Mouse (Mus musculus) left cerebral cortex, adult 8-10 months (tissue): ENCODE results near the gene Gngt1. TPM values are rescaled to one million over a fixed set of nuclear protein-coding genes. Genes with fewer than 3 reads are reported as not detected.

ENCODE experiments used
- DNase-seq, 2 experiments: peaks; one replicate each; pipeline ENCODE4 v3.0.0; 2022; ENCODE audit warnings: low spot score in 2 of 2
- total RNA-seq, 4 experiments: library from RNA; stranded (reverse); gene quantifications; 2 replicates each; pipeline ENCODE4 v1.2.4; 2022

Gngt1 gene
- total RNA-seq, result not detected

DNA sequence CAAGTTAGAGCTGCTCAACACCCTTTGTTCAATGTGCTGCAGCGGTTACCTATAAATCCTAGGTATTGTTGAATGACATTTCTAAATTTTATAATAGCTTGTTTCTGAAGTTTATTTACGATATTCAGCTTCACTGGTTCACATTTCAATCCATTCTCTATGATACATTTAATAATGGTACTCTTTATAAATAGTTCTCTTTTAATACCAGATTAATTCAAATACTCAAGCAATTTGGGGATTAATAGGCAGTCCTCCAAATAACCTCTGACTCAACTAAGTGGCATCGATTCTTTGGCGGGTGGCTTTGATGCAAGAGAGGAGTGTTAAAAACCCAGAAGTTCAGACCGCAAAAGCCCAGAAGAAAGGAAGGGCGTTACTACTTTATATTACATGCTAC, at the start of gene Gngt1:
Gene Gngt1, plus strand, starts transcription at position 301 of the 400 bp plus-strand sequence.
- DNase-seq, result no peak

DNA sequence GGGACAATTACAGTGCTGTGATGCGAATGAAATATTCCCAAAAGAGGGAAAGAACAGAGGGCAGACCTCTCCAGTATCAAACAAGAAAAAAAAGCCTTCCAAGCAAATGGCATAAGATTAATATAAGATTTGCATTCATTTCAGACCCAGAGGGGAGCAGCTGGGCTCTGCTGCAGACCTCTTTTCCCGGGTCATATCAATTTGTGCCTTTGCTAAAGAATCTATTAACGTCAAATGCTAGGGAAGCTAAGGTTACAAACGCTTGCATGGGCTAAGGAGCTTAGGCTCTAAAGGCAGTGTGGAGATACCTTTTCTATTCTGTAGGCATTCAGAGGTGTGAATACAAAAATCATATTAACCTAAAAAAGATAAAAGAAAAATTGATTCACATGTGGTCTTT, 38.6 kb upstream of the Gngt1 start:
- no peak for DNase-seq

DNA sequence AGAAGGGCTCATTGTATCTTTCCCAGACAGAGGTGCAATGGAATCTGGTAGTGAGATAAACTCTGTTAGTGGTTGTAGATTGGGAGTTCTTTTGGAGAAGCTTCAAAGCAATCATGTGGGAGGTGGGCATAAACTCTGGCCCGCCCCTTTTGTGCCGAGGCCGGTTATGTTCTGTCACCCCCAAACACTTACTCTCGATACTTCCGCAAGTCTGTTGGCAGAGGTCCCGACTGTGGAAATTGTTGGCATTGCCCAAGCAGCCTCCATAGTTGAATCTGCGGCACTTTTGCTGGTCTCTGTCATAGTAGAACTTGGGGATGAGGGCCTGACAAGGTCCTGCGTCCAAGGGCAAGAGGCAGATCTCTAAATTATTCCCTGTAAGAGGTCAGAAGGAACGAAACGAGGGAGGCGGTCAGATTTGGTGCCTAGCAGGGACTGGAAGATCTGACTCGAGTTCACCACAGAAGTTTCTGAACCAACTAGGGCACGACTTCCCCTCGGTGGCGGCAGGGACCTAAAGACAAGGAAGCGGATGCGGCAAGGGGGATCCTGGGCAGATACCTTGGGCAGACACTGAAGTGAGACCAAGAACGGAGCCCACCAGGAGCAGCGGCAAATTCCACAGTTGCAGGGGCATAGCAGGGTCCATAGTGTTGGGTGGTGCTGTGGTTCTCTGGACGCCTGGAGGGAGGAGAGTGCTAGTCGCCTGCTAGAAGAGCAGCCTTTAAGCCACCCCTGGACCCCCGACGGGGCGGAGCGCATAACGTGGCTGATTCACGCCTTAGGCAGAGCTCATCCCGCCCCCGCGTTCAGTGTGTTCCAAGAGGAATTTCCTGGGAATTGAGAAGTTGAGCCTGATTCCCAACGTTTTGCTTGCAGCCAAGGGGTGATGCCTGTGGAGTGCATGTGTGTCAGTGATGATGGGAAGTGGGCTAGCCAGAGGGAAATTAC, 25.6 kb upstream of the Gngt1 start:
- no peak for DNase-seq

DNA sequence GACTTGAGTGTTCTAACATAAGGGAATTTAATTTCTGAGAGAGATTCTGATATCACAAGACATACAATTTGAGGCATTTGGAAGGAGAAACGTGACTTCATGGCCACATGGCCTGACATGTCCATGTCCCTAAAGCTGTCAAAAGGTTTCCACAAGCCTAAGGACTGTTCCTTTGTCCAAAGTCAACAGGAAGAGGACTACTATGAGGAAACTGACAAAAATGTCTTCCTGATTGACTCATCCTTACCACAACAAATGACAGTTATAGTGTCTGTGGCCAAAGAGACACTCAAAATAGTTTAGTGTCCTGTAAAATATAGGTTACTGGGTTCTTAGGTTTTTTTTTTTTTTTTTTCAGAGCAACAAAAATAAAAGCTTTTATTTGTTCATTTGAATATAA, 19.9 kb upstream of the Gngt1 start:
- no peak for DNase-seq

DNA sequence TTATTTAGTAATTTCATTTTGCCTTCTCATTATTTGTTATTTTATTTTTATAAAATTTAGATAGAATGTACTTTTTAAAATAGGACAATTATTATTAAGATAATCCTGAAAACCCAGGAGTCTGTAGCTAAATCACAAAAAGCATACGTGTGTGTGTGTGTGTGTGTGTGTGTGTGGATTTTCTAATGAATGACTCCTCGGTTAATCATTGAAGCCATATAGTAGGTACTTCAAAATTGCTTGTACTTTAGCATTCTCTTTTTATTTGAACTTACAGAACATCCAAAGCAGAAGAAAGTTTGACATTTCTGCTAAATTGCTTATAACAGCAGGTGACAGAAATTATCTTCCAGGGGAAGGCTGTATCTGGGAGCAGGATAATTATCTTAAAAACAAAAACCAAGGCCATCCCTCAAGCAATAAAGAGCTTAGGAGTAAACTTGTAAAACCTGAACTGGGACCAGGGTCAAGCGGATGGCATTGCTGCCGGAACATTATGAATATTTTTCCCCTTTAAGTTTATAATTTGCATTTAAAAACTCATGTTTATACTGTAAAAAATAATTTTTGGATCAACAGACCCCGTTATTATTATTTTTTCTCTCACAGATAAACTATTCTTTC, 10.8 kb upstream of the Gngt1 start:
- DNase-seq, result no peak

DNA sequence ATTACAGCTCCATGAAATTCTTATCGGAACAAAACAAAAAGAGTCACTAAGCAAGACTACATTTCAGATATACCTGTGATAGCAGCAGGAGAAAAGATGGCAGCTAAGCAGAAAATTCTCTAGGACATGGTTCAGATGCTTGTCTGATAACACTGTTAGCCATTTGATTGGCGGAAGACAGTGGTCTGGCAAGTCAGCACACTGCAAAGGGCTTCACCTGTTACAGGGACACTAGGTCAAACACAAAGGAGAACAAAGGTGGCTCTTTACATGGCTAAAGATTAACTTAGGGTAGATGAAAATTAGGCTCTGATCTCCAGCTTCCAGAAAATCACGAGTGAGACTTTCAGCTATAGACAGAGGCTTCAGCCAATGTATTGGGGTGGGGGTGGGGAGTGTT, 4.8 kb upstream of the Gngt1 start, which contains the start of gene Tfpi2:
Gene Tfpi2, minus strand, starts transcription at position 170 of the 400 bp plus-strand sequence.
- no peak for DNase-seq

DNA sequence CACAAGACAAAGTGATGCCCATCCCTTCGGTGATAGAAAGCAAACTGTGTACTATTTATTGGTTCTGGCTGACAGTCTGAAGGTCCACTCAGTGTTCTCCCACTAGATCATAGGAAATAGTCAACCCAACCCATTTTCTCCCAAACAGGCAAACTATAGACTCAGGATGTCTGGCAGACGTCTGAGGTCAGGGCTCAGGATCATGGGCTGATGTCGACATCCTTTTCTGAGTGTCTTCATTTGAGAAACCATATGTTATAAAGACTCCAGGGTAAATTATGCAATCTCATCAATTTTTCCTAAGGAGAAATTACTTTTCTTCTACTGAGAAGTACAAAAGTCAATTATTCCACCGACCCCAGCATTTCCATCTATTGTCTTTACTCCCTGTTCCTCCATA, 4.5 kb downstream of the Gngt1 start:
- DNase-seq, result no peak

DNA sequence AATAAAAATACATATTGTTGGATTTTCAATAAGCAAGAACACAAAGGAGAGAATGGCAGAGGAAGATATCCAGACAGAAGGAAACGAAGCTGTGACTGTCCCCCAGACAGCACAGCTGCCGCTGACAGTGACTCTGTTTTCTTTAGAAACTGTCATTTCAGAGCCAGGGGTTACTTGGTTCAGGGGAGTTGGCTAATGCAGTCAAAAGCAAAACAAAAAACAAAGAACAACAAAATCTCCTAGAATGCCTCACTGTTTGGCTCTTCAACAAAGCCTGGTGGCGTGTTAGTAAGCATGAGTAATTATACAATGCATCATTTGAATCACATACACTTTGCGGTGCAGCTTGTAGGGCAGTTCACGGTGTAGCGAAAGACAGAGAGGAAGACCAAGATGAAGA, 5.7 kb downstream of the Gngt1 start:
- DNase-seq, result no peak

DNA sequence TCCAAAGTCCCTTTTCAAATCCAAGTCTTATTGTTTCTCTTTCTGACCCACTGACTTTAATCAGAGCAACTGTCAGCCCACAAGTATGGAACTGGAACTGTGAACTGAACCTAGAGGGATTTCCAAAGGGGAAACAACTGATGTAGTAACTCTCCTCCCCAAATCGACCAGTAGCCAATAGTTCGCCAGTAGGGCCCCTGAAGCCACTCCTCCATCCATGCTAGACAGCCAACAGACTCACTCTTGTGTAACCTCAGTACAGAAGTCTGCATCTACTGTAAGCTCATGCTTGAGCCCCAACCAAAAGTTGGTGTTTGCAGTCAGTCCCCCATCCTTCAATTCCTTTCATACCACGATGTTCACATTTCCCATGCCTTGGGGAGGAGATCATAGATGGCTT, 7.1 kb downstream of the Gngt1 start:
- DNase-seq, result no peak

DNA sequence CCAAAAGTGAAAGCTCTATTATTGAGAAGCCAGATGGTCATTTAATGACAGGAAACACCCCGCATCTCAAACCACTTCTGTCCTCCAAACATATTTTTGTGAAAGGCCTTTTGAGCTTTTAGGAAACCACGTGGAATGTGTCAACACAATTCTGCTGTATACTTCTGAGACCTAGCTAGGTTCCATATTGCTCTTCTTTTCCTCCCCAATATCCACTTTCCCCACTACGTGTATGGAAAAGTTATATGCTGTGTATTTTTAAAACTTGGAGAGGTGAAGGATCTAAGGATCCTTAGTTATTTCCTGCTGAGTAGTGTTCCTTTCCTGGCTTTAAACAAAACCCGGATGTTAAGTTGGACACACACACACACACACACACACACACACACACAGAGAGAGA, 9.9 kb downstream of the Gngt1 start:
- no peak for DNase-seq

DNA sequence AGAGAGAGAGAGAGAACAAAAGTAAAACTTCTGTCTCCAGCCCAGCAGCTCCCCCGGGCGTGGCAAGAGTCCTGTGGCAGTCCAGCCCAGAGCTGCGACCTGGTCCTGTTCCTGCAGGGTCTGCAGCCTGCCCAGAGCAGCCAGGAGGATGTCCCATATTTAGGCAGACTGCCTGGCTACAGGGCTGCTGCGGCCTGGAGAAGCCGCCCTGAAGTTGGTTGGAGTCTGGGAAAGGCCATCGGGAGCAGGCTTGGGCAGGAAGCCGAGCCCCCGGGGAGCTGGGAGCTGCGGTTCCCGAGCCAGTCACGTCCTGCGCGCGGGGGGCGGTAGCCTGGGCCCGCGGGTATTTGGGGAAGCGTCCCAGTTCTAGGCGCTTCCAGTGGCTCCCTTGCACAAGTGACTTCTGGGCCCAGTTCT, 10.3 kb downstream of the Gngt1 start, which contains the start of gene Gng11:
Gene Gng11, plus strand, starts transcription at position 15 of the 417 bp plus-strand sequence.
- DNase-seq, result peak; percentile 5 to 6

DNA sequence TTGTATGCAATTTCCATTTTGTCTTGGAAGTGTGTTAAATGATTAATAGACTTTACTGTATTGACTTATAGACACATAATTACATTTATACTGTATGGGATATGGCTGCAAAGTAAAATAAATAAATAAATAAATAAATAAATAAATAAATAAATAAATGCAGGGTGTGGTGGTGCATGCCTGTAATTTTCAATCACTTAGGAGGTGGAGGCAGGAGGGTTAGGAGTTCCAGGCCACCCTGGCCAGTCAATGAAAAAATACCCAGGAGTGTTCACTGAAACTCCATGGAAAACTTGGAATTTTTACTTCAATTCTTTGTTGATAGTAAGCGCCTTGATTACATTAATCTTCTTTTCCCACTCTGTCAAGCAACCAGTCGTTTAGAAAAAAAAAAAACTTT, 11.2 kb downstream of the Gngt1 start:
- DNase-seq, result no peak

DNA sequence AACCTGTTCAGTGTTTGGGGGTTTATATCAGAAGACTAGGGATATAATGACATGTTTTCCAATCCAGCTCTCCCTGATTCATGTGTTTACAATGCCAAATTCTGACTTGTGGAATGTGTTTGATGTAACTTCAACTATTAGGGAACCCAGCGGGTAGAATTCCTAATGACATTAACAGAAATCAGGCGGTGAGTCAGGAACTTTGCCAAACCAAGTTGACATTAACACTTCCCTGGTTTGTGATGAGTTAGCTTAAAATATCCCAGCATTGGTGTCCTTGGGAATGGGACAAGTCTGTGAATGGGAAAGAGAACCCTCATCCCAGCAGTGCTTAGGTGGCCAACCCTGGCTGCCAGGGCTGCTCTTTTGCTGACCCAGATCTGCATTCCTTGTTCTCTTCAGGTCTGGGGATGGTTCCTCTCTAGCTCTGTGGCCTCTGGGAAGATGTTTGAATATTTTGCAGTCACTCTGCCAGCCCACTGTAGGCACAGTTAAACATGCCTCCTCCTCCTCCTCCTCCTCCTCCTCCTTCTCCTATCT, 15.0 kb downstream of the Gngt1 start:
- no peak for DNase-seq

DNA sequence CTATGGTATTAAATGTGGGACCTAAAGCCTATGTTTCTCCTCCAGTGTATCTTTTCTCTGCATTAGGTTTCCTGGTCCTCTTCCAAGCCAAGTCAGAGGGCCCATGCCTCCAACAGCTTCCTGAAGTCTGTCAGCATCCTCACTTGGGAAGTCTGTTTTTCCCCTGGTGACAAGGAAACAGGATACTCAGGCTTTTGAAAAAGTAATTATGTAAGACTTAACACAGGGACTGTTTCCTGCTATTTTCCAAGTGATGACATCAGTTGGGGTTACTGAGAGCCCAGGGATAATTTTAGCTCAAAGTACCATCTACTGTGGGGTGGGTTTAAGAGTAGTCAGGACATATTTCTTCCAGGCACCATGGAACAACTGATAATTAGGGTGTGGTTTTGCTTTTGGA, 16.0 kb downstream of the Gngt1 start:
- no peak for DNase-seq

DNA sequence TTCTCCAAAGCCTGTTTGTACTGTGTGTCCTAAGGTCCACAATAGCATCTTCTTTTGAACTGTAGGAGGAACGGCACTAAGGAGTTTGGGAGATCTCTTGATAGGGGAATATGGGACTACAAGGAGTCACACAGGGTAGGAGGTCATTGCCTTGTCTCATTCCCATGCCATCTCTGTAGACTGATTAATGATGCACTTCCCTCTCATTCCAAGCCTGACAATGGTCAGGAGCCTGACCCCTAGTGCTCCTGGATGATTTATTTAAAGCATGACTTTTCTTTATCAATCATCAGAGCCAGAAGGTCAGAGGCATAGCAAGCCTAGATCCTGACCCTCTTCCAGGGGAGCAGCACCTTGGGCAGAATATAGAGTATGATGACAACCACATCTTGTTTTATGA, 29.1 kb downstream of the Gngt1 start:
- DNase-seq, result no peak

DNA sequence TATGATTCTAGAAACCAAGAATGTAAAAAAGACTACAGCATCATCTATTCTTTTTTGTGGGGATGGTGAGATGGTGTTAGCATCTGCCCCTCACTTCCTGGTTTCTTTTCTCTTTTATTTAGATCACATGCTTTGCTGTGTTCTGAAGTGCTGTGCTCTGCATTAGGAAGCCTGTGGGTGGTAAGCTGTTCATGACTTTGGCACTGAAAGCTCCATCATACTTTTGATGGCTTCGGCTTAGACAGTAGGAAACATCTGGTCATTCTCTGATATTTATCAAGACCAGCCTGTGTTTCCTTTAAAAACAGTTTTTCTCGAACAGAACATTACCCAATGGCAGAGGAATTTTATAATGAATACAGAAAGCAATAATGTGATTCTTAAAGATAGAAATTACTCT, 32.8 kb downstream of the Gngt1 start:
- DNase-seq, result no peak

DNA sequence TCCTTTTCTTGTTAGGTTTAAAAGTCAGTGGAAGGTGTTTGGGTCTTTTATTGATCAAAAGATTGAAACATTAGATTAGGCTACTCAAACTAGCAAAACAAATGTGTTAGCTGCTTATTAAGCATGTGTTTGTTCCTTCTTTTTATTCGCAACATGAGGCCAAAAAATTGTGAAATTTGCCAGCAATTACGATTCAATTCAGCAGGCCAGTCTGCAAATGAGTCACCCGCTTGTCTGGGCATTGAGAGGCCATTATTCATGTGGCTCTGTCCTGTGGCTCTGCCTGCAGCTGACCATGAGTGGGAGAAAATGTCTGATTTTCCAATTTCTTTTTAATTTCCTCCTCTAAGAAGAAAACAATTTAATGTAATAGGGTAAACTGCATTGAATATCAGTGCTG, 37.4 kb downstream of the Gngt1 start:
- DNase-seq, result no peak

DNA sequence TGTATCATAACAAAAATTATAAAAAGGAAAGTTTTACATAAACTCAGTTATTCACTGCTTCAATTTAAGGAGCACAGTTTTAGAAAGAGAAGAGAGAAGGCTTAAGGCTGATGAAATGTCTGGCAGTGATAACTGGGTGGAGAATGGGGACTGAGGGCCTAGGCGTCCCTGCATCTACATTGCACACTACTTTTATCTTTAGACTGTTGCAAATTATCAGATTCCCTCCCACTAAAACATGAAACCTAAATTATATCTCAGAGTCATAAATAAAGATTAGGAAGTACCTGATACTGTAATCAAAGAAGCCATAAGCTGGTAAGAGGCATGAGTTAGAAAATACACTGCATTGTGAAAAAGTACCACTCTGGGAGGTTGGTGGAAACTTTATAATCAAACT, 48.2 kb downstream of the Gngt1 start:
- DNase-seq, result no peak
